30 mouse cellular contexts compared by ENCODE assay signal in genomic region chr6:34367998-34368397, GRCm38 (mm10). TPM values are rescaled to one million over a fixed set of nuclear protein-coding genes. Genes with fewer than 3 reads are reported as not detected.
DNase-seq lines count a peak whose midpoint lies in the region; ATAC-seq lines count a peak whose summit lies in the region.
"Had no signal": no experiment of that assay in that cellular context is flagged by ENCODE, and none has a peak within 500 bp of the region (broad histone marks: within the 10 kb centered on the region; RNA-seq: fewer than 3 reads in every experiment).

No protein-coding gene starts in this region.

- H3K4me1 ChIP-seq in liver, embryonic 11.5 days (replicated peaks; ENCODE audit: control insufficient read depth, insufficient read depth, low read length), result no peaks in the 10 kb centered on the region; the same call in 1 of the 2 replicates
- H3K4me1 ChIP-seq in brown adipose tissue, adult 24 weeks (ENCODE audit: control insufficient read depth, insufficient read depth, insufficient read length, low read length), result no peaks in the 10 kb centered on the region
- H3K4me1 ChIP-seq in liver, embryonic 15.5 days (replicated peaks), result no peaks in the 10 kb centered on the region
- H3K4me1 ChIP-seq: neural tube, embryonic 12.5 days had no signal

- no peak overlapping the region for H3K4me2 ChIP-seq in liver, embryonic 11.5 days
- no peak overlapping the region for H3K4me2 ChIP-seq in liver, embryonic 15.5 days
- H3K4me2 ChIP-seq: heart, embryonic 11.5 days; limb, embryonic 13.5 days; neural tube, embryonic 12.5 days had no signal

- no peak overlapping the region for H3K4me3 ChIP-seq in liver, embryonic 11.5 days (ENCODE audit: low read depth, low read length)
- no peak overlapping the region for H3K4me3 ChIP-seq in brown adipose tissue, adult 24 weeks (ENCODE audit: insufficient read depth, low read depth, low read length)
- H3K4me3 ChIP-seq in liver, embryonic 15.5 days (replicated peaks), result no peak overlapping the region
- H3K4me3 ChIP-seq: limb, embryonic 13.5 days; neural tube, embryonic 12.5 days had no signal

- ATAC-seq in liver, embryonic 11.5 days (replicated peaks; ENCODE audit: low FRiP score), result no peak
- ATAC-seq in liver, embryonic 15.5 days (ENCODE audit: insufficient read depth), result 0 out of 2 replicates have a peak, but pooled peaks have one; percentile 25
- peak; percentile 63 for ATAC-seq in megakaryocyte progenitor cell, adult 5-6 weeks (replicated peaks; ENCODE audit: poor library complexity)
- ATAC-seq: forebrain, embryonic 14.5 days; intestine, postnatal 0 days; Patski had no signal

- 61% methylated on average over 9 of the region's 9 CpGs for WGBS in liver, embryonic 11.5 days
- WGBS in liver, embryonic 15.5 days (ENCODE audit: insufficient replicate concordance), result 39% methylated on average over 9 of the region's 9 CpGs

- H3K27ac ChIP-seq in liver, embryonic 11.5 days (ENCODE audit: low read depth, low read length), result no peak overlapping the region
- H3K27ac ChIP-seq in brown adipose tissue, adult 24 weeks (replicated peaks; ENCODE audit: low read depth, low read length), result 0 out of 2 replicates have a peak overlapping the region, but pooled peaks have one; percentile 54
- no peak overlapping the region for H3K27ac ChIP-seq in liver, embryonic 15.5 days (replicated peaks)
- H3K27ac ChIP-seq: limb, embryonic 13.5 days; neural tube, embryonic 12.5 days had no signal

- DNase-seq in liver, result peak; percentile 11
- no peak for DNase-seq in liver, embryonic 11.5 days (ENCODE audit: low spot score)
- DNase-seq in gastrocnemius, adult 8-10 months (ENCODE audit: low spot score in 2 of 2), result no peak
- DNase-seq in adrenal gland, postnatal 4 days (ENCODE audit: low spot score in 2 of 2), result no peak
- no peak for DNase-seq in layer of hippocampus, postnatal 36 days
- DNase-seq: B cell, adult 2 months; cerebellum, adult 2 months; cerebellum, postnatal 36 days; gastrocnemius, postnatal 10 days; kidney, postnatal 36 days; midbrain, embryonic 14.5 days; right cerebral cortex, postnatal 25 days; thymus, postnatal 25 days had no signal

- no peaks in the 10 kb centered on the region for H3K9me3 ChIP-seq in liver, embryonic 11.5 days (ENCODE audit: control insufficient read depth, low read length)
- no peaks in the 10 kb centered on the region for H3K9me3 ChIP-seq in liver, embryonic 15.5 days (replicated peaks)
- H3K9me3 ChIP-seq: G1E; limb, embryonic 13.5 days; neural tube, embryonic 12.5 days had no signal

- H3K9ac ChIP-seq in liver, embryonic 11.5 days (ENCODE audit: low read depth, low read length), result no peak overlapping the region
- H3K9ac ChIP-seq in liver, embryonic 15.5 days, result no peak overlapping the region
- H3K9ac ChIP-seq: limb, embryonic 13.5 days; neural tube, embryonic 12.5 days had no signal

- H3K36me3 ChIP-seq in liver, embryonic 11.5 days (ENCODE audit: control insufficient read depth, insufficient read depth, low read length), result no peaks in the 10 kb centered on the region
- no peaks in the 10 kb centered on the region for H3K36me3 ChIP-seq in liver, embryonic 15.5 days (replicated peaks)
- H3K36me3 ChIP-seq: G1E; limb, embryonic 13.5 days; neural tube, embryonic 12.5 days had no signal

- no peaks in the 10 kb centered on the region for H3K27me3 ChIP-seq in liver, embryonic 11.5 days (replicated peaks; ENCODE audit: control insufficient read depth, insufficient read depth, low read length)
- H3K27me3 ChIP-seq in liver, embryonic 15.5 days, result peaks cover 6% of the 10 kb centered on the region; the same call in 1 of the 2 replicates
- H3K27me3 ChIP-seq: CH12.LX; limb, embryonic 13.5 days; neural tube, embryonic 12.5 days; Patski had no signal

RNA-seq across cellular contexts. Expression of gene Akr1b8, which starts 14.1 kb away (rescaled TPM):
- polyA plus RNA-seq in liver, embryonic 11.5 days (2014; fragmentation: Nextera tagmentation; extraction: Ambion mirVana), result 9.7 and 10.7 TPM in 2 replicates
- 33.7 and 37.4 TPM in 2 replicates for polyA plus RNA-seq in brown adipose tissue, adult 24 weeks (2012; ENCODE audit: insufficient read depth, insufficient read length, missing spikeins)
- 4.4 and 4.8 TPM in 2 replicates for polyA plus RNA-seq in liver, embryonic 15.5 days (2015; fragmentation: Nextera tagmentation; extraction: Ambion mirVana)
- 0.10 TPM in 1 of 2 replicates, not detected in the other for total RNA-seq in megakaryocyte progenitor cell, adult 5-6 weeks (2015)
- total RNA-seq in megakaryocyte progenitor cell, adult 5-6 weeks (2017), result not detected in 2 replicates
- 1 to 10 TPM; 1.3 to 2.4 (median 1.6) TPM for total RNA-seq in gastrocnemius, adult 8-10 months (2022)
- 10 to 100 TPM; 73.3 to 75.5 TPM for total RNA-seq in adrenal gland, postnatal 4 days (2021)
- under 1 TPM; 0.42 to 0.56 TPM for total RNA-seq in layer of hippocampus, postnatal 36 days (2021)
- total RNA-seq: megakaryocyte-erythroid progenitor cell, adult 5-6 weeks had no signal

RNA-seq across cellular contexts. Expression of gene Akr1b10, which starts 16.0 kb away (rescaled TPM):
- 16.1 and 18.6 TPM in 2 replicates for polyA plus RNA-seq in liver, embryonic 11.5 days (2014; fragmentation: Nextera tagmentation; extraction: Ambion mirVana)
- 112 and 116 TPM in 2 replicates for polyA plus RNA-seq in brown adipose tissue, adult 24 weeks (2012; ENCODE audit: insufficient read depth, insufficient read length, missing spikeins)
- 7.0 and 8.7 TPM in 2 replicates for polyA plus RNA-seq in liver, embryonic 15.5 days (2015; fragmentation: Nextera tagmentation; extraction: Ambion mirVana)
- 43.5 and 53.8 TPM in 2 replicates for total RNA-seq in megakaryocyte progenitor cell, adult 5-6 weeks (2015)
- total RNA-seq in megakaryocyte progenitor cell, adult 5-6 weeks (2017), result 29.7 and 41.0 TPM in 2 replicates
- total RNA-seq in gastrocnemius, adult 8-10 months (2022), result 10 to 100 TPM; 45.7 to 56.7 (median 53.0) TPM
- 10 to 100 TPM; 80.9 to 92.1 TPM for total RNA-seq in adrenal gland, postnatal 4 days (2021)
- 10 to 100 TPM; 24.8 to 25.1 TPM for total RNA-seq in layer of hippocampus, postnatal 36 days (2021)

RNA-seq across cellular contexts. Expression of gene Akr1b7, which starts 44.1 kb away (rescaled TPM):
- polyA plus RNA-seq in liver, embryonic 11.5 days (2014; fragmentation: Nextera tagmentation; extraction: Ambion mirVana), result 0.70 and 1.2 TPM in 2 replicates
- not detected in 2 replicates for polyA plus RNA-seq in brown adipose tissue, adult 24 weeks (2012; ENCODE audit: insufficient read depth, insufficient read length, missing spikeins)
- 17.6 and 18.1 TPM in 2 replicates for polyA plus RNA-seq in liver, embryonic 15.5 days (2015; fragmentation: Nextera tagmentation; extraction: Ambion mirVana)
- total RNA-seq in megakaryocyte progenitor cell, adult 5-6 weeks (2015), result 0.22 TPM in 1 of 2 replicates, not detected in the other
- not detected in 2 replicates for total RNA-seq in megakaryocyte progenitor cell, adult 5-6 weeks (2017)
- under 1 TPM in 1 of 4 experiments, not detected in 3; 0.97 TPM for total RNA-seq in gastrocnemius, adult 8-10 months (2022)
- total RNA-seq in adrenal gland, postnatal 4 days (2021), result 100 to 1,000 TPM; 195 to 242 TPM
- total RNA-seq in layer of hippocampus, postnatal 36 days (2021), result not detected
- total RNA-seq: G1E; gastrocnemius, postnatal 10 days; left cerebral cortex, postnatal 14 days; megakaryocyte-erythroid progenitor cell, adult 5-6 weeks had no signal
- polyA plus RNA-seq: embryonic facial prominence, embryonic 14.5 days; forebrain, embryonic 14.5 days; G1E; hindbrain, embryonic 11.5 days; limb, embryonic 13.5 days; lung, embryonic 16.5 days; midbrain, embryonic 14.5 days; neural tube, embryonic 12.5 days; stomach, embryonic 14.5 days had no signal

RNA-seq across cellular contexts. Expression of gene Akr1b3, which starts 50.7 kb away (rescaled TPM):
- 131 and 132 TPM in 2 replicates for polyA plus RNA-seq in liver, embryonic 11.5 days (2014; fragmentation: Nextera tagmentation; extraction: Ambion mirVana)
- 184 and 185 TPM in 2 replicates for polyA plus RNA-seq in brown adipose tissue, adult 24 weeks (2012; ENCODE audit: insufficient read depth, insufficient read length, missing spikeins)
- 40.0 and 43.5 TPM in 2 replicates for polyA plus RNA-seq in liver, embryonic 15.5 days (2015; fragmentation: Nextera tagmentation; extraction: Ambion mirVana)
- total RNA-seq in megakaryocyte progenitor cell, adult 5-6 weeks (2015), result 266 and 287 TPM in 2 replicates
- 143 and 145 TPM in 2 replicates for total RNA-seq in megakaryocyte progenitor cell, adult 5-6 weeks (2017)
- 100 to 1,000 TPM; 178 to 217 (median 203) TPM for total RNA-seq in gastrocnemius, adult 8-10 months (2022)
- 100 to 1,000 TPM; 123 to 124 TPM for total RNA-seq in adrenal gland, postnatal 4 days (2021)
- 10 to 100 TPM; 34.6 to 45.8 TPM for total RNA-seq in layer of hippocampus, postnatal 36 days (2021)

Comparison
In these comparisons a context has a peak if more than half of its experiments do, and no peak if none do; other contexts are left out.
1. RNA of gene Akr1b8, which starts 14.1 kb away (total RNA-seq): 73.3 to 75.5 TPM in adrenal gland, postnatal 4 days; 1.3 to 2.4 TPM in gastrocnemius, adult 8-10 months, 0.42 to 0.56 TPM in layer of hippocampus, postnatal 36 days and 0.10 TPM in megakaryocyte progenitor cell, adult 5-6 weeks; every median in the first group is over 10 times any median in the second.
2. RNA of gene Akr1b7, which starts 44.1 kb away (total RNA-seq): 195 to 242 TPM in adrenal gland, postnatal 4 days; not detected in layer of hippocampus, postnatal 36 days, 0.22 TPM in megakaryocyte progenitor cell, adult 5-6 weeks and 0.97 TPM in gastrocnemius, adult 8-10 months; every median in the first group is over 10 times any median in the second.